33 mouse cellular contexts compared by ENCODE assay signal in genomic region chr7:128281765-128282164, GRCm38 (mm10). TPM values are rescaled to one million over a fixed set of nuclear protein-coding genes. Genes with fewer than 3 reads are reported as not detected.
"Had no signal": no experiment of that assay in that cellular context is flagged by ENCODE, and none has a peak within 500 bp of the region (broad histone marks: within the 10 kb centered on the region; RNA-seq: fewer than 3 reads in every experiment).

No protein-coding gene starts in this region.

- H3K4me3 ChIP-seq: gastrocnemius, adult 2 months; heart, embryonic 10.5 days; heart, embryonic 12.5 days; hindbrain, embryonic 13.5 days; hindbrain, embryonic 15.5 days; intestine, embryonic 15.5 days; layer of hippocampus, adult 2 months; left cerebral cortex, adult 2 months; limb, embryonic 10.5 days; limb, embryonic 12.5 days had no signal

- H3K4me2 ChIP-seq: heart, embryonic 12.5 days; hindbrain, embryonic 13.5 days; hindbrain, embryonic 15.5 days; intestine, embryonic 15.5 days; limb, embryonic 12.5 days; liver, embryonic 11.5 days had no signal

- DNase-seq: gastrocnemius, adult 2 months; gastrocnemius, postnatal 10 days; gastrocnemius, postnatal 25 days; heart, adult 18-20 months; heart, postnatal 10 days; heart, postnatal 4 days; kidney, adult 18-20 months; kidney, adult 8-10 months; kidney, postnatal 10 days; kidney, postnatal 25 days; kidney, postnatal 4 days; liver had no signal

- H3K9ac ChIP-seq: heart, embryonic 12.5 days; hindbrain, embryonic 13.5 days; hindbrain, embryonic 15.5 days; intestine, embryonic 15.5 days; limb, embryonic 12.5 days had no signal

- ATAC-seq: inflammation-experienced regulatory T-cells, adult 6 months; intestine, postnatal 0 days had no signal

- H3K27me3 ChIP-seq: heart, embryonic 12.5 days; hindbrain, embryonic 15.5 days; intestine, embryonic 15.5 days; limb, embryonic 12.5 days had no signal

- H3K27ac ChIP-seq: gastrocnemius, adult 2 months; hindbrain, embryonic 13.5 days; hindbrain, embryonic 15.5 days; layer of hippocampus, adult 2 months; left cerebral cortex, adult 2 months had no signal

- H3K9me3 ChIP-seq: heart, embryonic 10.5 days; heart, embryonic 12.5 days; hindbrain, embryonic 13.5 days; hindbrain, embryonic 15.5 days; intestine, embryonic 15.5 days; limb, embryonic 10.5 days; limb, embryonic 12.5 days had no signal

RNA-seq across cellular contexts. Expression of gene Slc5a2, which starts 16.3 kb away (rescaled TPM):
- total RNA-seq: gastrocnemius, adult 2 months; gastrocnemius, postnatal 10 days; gastrocnemius, postnatal 25 days; gastrocnemius, postnatal 4 days; granulocyte monocyte progenitor cell, adult 5-6 weeks; heart, adult 18-20 months; heart, adult 8-10 months; heart, postnatal 10 days; heart, postnatal 25 days; heart, postnatal 4 days; layer of hippocampus, adult 2 months; layer of hippocampus, postnatal 10 days; layer of hippocampus, postnatal 25 days; left cerebral cortex, adult 2 months; left cerebral cortex, postnatal 14 days; left cerebral cortex, postnatal 36 days had no signal
- polyA plus RNA-seq: hindbrain, embryonic 11.5 days; hindbrain, embryonic 13.5 days; hindbrain, embryonic 15.5 days; inflammation-experienced regulatory T-cells, adult 6 months; intestine, postnatal 0 days; limb, embryonic 12.5 days had no signal
